Mouse (Mus musculus) ES-E14 (cell line): Measurements from ENCODE around the gene Olfr1212. TPM values are rescaled to one million over a fixed set of nuclear protein-coding genes. Genes with fewer than 3 reads are reported as not detected.

Experiments used
- DNase-seq: peaks from one replicate; pipeline ENCODE4 v3.0.0-alpha.2; 2013; ENCODE audit warnings: low read depth, low spot score
- H3K27ac ChIP-seq: 2 replicates; pipeline ENCODE4 v1.5.1; 2012; ENCODE audit warnings: low read depth, mild to moderate bottlenecking, low read length, moderate library complexity, mixed read lengths; ENCODE audit not compliant: poor library complexity, insufficient read depth, severe bottlenecking
- H3K36me3 ChIP-seq: 2 replicates; pipeline ENCODE4 v1.6.1; 2012; ENCODE audit warnings: mild to moderate bottlenecking, low read length, moderate library complexity, mixed read lengths; ENCODE audit not compliant: control insufficient read depth, poor library complexity, insufficient read depth, severe bottlenecking
- H3K4me1 ChIP-seq, 2 experiments: fragments of 150-350 bp in 1 of 2; sonication (generic) in 1 of 2; 2 replicates each; pipeline ENCODE4 v1.6.1; 2012; ENCODE audit warnings: low read length in 2 of 2, mild to moderate bottlenecking in 1 of 2, mixed read lengths in 1 of 2; ENCODE audit not compliant: control insufficient read depth in 2 of 2, insufficient read depth in 2 of 2, poor library complexity in 1 of 2
- H3K4me3 ChIP-seq, 2 experiments: fragments of 150-350 bp in 1 of 2; sonication (generic) in 1 of 2; 2 replicates each; pipeline ENCODE4 v1.5.1; 2012; ENCODE audit warnings: low read length in 2 of 2, low read depth in 1 of 2, mild to moderate bottlenecking in 1 of 2, mixed read lengths in 1 of 2; ENCODE audit not compliant: insufficient read depth in 1 of 2, poor library complexity in 1 of 2, severe bottlenecking in 1 of 2
- H3K9ac ChIP-seq: 2 replicates; pipeline ENCODE4 v1.6.1; 2012; ENCODE audit warnings: low read depth, mild to moderate bottlenecking, low read length, mixed read lengths; ENCODE audit not compliant: poor library complexity, insufficient read depth, severe bottlenecking
- H3K9me3 ChIP-seq: fragments of 150-350 bp; sonication (generic); 2 replicates; pipeline ENCODE4 v1.6.1; 2012; ENCODE audit warnings: low read depth, mild to moderate bottlenecking, low read length; ENCODE audit not compliant: control insufficient read depth, insufficient read depth
- CHD2 ChIP-seq: IDR thresholded peaks from 2 replicates; pipeline ENCODE4 v1.6.1; 2014; ENCODE audit warnings: mild to moderate bottlenecking, low read depth, low read length, inconsistent platforms
- HCFC1 ChIP-seq: IDR thresholded peaks from 2 replicates; pipeline ENCODE4 v1.6.1; 2012; ENCODE audit warnings: low read length, inconsistent platforms, borderline replicate concordance; ENCODE audit not compliant: insufficient read depth
- MAFK ChIP-seq: IDR thresholded peaks from 2 replicates; pipeline ENCODE4 v1.6.1; 2014; ENCODE audit warnings: mild to moderate bottlenecking, low read depth, low read length, inconsistent platforms; ENCODE audit not compliant: insufficient read depth
- ZC3H11A ChIP-seq: IDR thresholded peaks from 2 replicates; pipeline ENCODE4 v1.6.1; 2012; ENCODE audit warnings: low read depth, mild to moderate bottlenecking, inconsistent platforms, low read length, borderline replicate concordance
- ZNF384 ChIP-seq: IDR thresholded peaks from 2 replicates; pipeline ENCODE4 v1.6.1; 2012; ENCODE audit warnings: low read depth, low read length, inconsistent platforms
- in situ Hi-C, 2 experiments: fragments of 600-800 bp; cut with MboI; formaldehyde crosslinking; loops; one replicate each; pipeline ENCODE4 v1.15.1; 2025; ENCODE audit warnings: low sequenced_read_pairs in 2 of 2, inconsistent platforms in 1 of 2; ENCODE audit not compliant: unreplicated experiment in 2 of 2
- total RNA-seq: library from RNA; depleted of rRNA; stranded (reverse); fragments of 300-350 nt; gene quantifications from 2 replicates; pipeline ENCODE4 v1.2.3, GENCODE M21; 2012; rRNA removed

Olfr1212 gene
- total RNA-seq: not detected in 2 replicates

DNA sequence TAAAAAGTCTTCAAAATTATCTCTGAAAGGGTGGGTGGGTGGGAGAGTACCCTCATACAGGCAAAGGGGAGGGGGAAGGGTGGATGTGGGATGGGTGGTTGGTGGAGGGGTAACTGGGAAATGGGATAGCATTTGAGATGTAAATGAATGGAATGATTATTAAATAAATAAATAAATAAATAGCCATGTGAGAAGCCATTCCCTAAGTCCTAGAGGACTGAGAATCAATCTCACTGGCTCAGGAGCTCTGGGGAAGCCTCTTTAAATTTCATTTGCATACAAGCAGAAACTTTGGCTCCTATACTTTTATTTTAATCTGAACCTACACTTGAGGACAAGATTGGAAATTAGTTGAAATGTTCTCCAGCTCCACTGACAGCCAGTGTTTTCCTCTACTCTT is at the start of gene Olfr1212:
Olfr1212 (plus strand) TSS at position 301 of the 400 bp plus-strand sequence.
- no peak for TF ChIP-seq ZNF384
- TF ChIP-seq ZC3H11A: no peak
- no peak for TF ChIP-seq HCFC1
- no peak for TF ChIP-seq CHD2
- TF ChIP-seq MAFK: no peak
- DNase-seq: no peak

GRCm38 (mm10) chr2:88915057-88915456 is 38.7 kb upstream of the Olfr1212 start, which contains the start of gene Olfr1209:
Gene Olfr1209, minus strand, starts transcription at chr2:88915157.
- no peak within 1 kb of the TSS for H3K27ac ChIP-seq
- no peaks in the 10 kb centered on the region for H3K36me3 ChIP-seq
- DNase-seq: no peak
- no peak within 1 kb of the TSS for H3K9ac ChIP-seq
- TF ChIP-seq MAFK (no peak), ZC3H11A (no peak), CHD2 (no peak), ZNF384 (no peak), HCFC1 (no peak)
- H3K9me3 ChIP-seq: no peaks in the 10 kb centered on the region
- in situ Hi-C loops: no loop called here
- H3K4me1 ChIP-seq: no peaks in the 10 kb centered on the region
- no peak within 1 kb of the TSS for H3K4me3 ChIP-seq

More for the DNA sequence above, at the start of gene Olfr1212:
- H3K36me3 ChIP-seq: no peaks in the 10 kb centered on the region
- no peak within 1 kb of the TSS for H3K4me3 ChIP-seq
- in situ Hi-C loops: no loop called here
- H3K9ac ChIP-seq: no peak within 1 kb of the TSS
- H3K4me1 ChIP-seq: no peaks in the 10 kb centered on the region
- H3K27ac ChIP-seq: no peak within 1 kb of the TSS
- no peaks in the 10 kb centered on the region for H3K9me3 ChIP-seq

GRCm38 (mm10) chr2:88938011-88938410 is 15.8 kb upstream of the Olfr1212 start, which contains the start of gene Olfr1211:
Gene Olfr1211, minus strand, starts transcription at chr2:88938111.
- TF ChIP-seq MAFK: no peak
- no peak for TF ChIP-seq ZNF384
- TF ChIP-seq HCFC1: no peak
- no peak for TF ChIP-seq CHD2
- TF ChIP-seq ZC3H11A: no peak
- DNase-seq: no peak
- H3K9ac ChIP-seq: no peak within 1 kb of the TSS
- no peaks in the 10 kb centered on the region for H3K36me3 ChIP-seq
- H3K27ac ChIP-seq: no peak within 1 kb of the TSS
- H3K4me1 ChIP-seq: no peaks in the 10 kb centered on the region
- no peaks in the 10 kb centered on the region for H3K9me3 ChIP-seq
- no peak within 1 kb of the TSS for H3K4me3 ChIP-seq
- in situ Hi-C loops: no loop called here

DNA sequence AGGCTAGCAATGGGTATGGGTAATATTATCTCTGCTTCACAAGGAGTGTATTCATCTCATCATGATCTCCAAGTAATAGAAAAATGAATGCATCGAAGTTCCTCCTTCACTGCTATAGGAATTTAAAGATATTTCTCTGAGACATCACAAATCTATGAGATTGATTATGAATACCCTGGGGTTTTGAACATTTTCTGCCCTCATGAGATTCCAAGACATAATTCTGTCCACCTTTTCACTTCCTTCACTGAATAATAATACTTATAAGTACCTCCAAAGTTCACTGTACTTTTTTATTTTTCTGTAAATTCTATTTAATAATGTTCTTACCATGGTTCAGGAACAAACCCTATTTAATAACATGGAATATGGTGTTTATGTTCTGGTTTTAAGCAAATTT is 26.4 kb downstream of the Olfr1212 start, which contains the start of gene Gm13762:
Gm13762 (minus strand) TSS at position 101 of the 400 bp plus-strand sequence.
- no peaks in the 10 kb centered on the region for H3K36me3 ChIP-seq
- no peak within 1 kb of the TSS for H3K4me3 ChIP-seq
- no peaks in the 10 kb centered on the region for H3K9me3 ChIP-seq
- no peaks in the 10 kb centered on the region for H3K4me1 ChIP-seq
- H3K27ac ChIP-seq: no peak within 1 kb of the TSS
- in situ Hi-C loops: no loop called here
- no peak for TF ChIP-seq CHD2
- no peak for TF ChIP-seq ZNF384
- TF ChIP-seq MAFK: no peak
- TF ChIP-seq HCFC1: no peak
- no peak for TF ChIP-seq ZC3H11A
- H3K9ac ChIP-seq: no peak within 1 kb of the TSS
- no peak for DNase-seq
